Mouse (Mus musculus): ENCODE results near the gene Rps6ka4.

The Rps6ka4 gene

DNA sequence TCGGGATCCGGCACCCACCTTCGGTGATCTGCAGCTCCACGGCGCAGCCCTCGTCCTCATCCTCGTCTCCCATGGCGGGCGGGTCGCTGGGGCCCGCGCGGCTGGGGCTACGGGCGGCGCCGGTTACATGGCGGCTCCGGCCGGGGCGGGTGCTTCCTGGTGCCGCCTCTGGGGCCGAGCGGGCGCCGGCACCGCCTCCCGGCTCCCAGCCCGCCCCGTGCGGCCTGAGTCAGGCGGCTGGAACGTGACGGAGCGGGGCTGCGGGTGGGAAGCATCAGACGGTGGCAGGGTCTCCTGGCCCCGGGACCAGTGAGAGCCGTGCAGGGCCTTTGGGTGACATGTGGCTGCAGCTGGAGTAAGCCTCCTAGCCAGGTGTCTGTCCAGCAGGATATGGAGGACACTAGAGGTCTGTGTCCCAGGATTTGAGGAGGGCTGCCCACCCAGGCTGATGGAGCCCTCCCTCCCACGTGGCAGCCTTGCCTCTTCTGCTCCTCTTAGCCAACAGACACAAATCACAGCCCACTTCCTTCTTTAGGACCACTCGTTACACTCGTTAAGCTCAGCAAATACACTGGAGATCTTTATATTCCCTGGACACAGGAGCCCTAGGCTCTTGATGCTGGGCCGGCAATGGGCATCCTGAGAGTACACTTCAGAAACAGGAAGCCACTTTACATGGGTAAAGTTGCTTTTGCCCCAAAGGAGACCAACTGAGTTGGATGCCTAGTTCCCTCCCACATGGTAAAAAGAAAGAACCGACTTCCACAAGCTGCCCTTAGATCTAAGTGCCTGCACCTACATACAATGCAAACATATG is at the start of gene Rps6ka4:
TSS of gene Rps6ka4 (minus strand) at position 162 of the 817 bp plus-strand sequence.
- DNase-seq = peak; percentile 76 to 82

DNA sequence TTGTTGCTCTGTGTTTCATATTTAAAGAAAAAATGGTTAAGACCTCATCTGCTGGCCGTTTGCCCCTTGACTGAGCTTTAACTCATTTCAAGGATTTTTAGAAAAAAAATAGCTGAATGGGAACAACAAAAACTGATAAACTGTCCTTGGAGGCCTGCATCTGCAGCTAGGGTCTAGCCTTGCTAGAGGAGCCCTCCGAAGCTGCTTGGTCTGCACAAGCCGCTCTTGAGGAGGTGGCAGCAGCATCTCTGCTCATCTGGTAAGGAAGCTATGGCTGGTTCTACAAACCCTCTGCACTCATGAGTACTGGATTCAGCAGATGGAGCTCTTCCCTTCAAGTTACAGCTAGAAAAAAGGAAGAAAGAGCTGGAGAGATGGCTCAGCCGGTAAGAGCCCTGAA is 37.5 kb upstream of the Rps6ka4 start:
- DNase-seq = no peak

DNA sequence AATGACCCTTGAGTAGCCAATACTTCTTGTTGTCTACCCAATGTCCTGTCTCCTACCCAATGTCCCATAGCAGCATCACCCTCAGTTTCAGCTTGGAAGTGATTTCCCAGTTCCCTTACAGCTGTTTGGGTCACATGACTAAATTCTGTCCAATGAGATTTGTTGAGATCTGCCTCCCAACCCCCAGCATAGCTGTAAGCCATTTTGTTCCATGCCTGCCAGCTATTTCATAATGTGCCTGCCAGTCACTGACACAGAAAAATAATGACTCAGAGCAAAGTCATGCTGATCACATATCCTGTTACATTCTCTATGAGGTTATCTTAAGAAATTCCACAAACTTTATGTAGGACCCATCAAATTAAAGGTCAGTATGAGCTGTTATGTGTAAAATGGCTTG is 36.4 kb upstream of the Rps6ka4 start:
- DNase-seq = no peak

DNA sequence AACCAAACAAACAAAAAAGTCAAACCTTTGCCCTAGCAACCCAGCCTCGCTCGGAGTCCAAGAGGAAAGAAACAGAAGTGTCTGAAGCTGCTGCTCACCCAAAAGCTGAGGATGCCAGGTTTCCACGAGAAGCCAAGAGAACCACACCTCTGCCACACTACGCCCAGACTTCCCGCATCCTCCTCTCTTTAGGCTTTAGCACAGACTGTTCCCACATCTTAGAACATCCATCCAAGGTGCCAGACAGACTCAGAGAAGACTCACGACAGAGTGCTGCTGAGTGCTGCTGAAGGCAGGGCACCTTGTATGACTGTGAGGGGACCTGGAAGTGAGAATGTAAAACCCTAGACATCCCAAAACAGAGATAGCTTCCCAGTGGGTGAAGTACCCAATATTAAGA is 35.4 kb upstream of the Rps6ka4 start:
- no peak for DNase-seq

DNA sequence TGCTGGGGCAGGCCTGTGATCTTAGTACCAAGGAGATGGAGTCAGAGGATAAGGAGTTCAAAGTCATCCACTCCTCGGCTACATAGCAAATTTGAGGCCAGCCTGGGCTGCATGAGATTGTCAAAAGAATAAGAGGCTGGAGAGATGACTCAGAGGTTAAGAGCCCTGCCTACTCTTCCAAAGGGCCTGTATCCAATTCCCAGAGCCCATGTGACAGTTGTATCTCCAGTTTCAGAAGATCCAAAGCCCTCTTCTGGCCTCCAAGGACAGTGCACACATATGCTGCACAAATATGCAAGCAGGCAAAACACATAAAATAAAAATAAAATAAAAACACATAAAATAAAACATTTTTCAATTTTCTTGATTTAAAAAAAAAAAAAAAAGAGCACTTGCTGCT is 33.8 kb upstream of the Rps6ka4 start:
- no peak for DNase-seq

DNA sequence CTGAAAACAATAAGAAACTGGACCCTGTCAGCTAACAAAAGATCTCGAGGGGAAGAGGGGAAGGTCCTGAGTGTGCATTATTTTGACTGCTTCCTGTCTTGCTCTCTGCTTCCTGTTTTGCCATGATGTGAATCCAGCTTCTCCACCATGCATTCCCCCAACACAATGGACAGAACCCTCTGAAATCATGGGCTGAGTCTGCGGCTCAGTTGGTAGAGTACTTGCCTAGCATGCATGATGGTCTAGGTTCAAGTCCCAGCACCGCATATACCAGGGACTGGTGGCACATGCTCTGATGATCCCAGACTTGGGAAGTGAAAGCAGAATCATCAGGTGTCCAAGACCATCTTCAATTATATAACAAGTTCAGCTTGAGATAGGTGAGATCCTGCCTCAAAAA is 32.3 kb upstream of the Rps6ka4 start:
- DNase-seq = no peak

DNA sequence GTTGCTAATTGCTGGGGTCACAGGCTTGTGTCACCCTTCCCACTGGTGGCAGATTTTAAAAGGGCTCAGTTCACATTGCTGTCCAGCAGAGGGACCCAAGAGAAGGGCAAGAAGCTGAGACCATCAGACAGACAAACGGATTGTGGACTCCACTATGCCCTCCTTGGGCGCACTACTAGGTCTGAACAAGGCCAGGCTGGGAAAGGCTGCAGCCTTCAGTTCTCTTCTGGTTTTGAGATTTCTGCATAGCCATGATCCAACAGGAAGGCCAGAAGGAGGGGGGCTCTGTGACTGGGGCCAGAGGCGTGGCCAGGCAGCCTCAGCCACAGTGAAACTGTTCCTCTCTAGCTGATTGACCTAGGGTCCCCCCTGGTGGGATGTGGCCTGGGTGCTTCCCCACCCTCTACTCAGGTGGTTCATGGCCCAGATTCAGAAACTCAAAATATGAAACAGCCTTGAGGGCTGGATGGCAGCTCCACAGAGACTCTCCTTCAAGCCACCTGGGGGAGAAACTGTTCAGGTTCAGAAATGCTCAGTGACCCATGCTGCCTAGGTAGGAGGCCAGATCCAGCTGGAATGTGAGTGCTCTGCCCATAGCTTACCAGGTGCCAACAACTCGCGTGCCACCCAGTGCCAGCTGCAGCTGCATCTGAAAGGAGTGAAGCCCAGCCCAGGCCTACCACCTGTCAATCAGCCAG is 31.3 kb upstream of the Rps6ka4 start:
- no peak for DNase-seq

DNA sequence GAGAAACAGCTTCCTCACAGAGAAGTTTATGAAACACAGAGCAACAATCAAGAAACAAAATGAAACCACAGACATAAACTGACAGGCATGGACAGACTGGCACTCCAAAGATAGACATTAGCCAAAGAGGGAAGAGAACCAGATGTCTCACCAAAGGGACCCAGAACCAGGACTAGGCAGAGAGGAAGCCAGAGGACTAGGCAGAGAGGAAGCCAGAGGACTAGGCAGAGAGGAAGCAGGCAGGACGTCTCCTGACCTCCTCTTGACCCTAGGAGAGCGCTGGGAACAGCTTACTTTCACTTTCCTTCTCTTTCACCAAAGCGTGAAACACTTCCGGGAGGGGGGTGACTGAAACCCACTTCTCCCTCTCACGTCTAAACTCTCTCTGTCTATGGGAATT is 28.9 kb upstream of the Rps6ka4 start:
- no peak for DNase-seq

DNA sequence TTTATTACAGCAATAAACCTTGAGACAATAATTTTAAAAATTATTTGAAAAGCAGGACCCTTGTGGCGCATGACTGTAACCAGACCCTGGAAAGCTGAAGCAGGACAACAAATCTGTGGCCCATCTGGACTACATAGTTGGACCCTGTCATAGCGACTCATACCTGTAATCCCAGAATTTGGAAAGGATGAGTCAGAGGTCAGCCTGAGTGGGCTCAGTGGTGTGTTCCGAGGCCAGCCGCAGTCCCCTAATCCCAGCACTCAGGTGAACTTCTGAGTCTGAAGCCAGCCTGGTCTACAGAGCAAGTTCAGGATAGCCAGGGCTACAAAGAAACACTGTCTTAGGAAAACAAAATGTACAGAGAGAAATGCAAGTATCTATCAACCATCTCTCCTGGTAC is 21.0 kb upstream of the Rps6ka4 start:
- no peak for DNase-seq

DNA sequence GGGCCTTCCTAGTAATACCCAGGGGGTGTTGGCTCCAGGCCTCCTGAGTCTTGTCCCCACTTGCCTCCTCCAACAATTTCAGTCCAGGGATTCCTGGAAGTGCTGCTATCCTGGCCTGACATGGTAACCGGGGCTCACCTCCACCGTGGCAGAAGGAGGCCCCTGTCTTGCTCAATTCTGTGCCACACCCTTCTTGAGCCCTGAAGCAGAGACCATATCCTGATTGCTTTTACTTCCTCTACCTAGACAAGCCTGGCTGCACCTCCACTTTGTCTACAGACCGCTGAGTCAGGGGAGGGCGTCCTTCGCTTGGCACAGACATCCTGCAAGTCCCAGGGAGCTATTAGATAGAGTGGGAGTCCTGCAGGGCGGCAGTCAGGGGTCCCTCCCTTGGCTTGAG is 20.3 kb upstream of the Rps6ka4 start:
- no peak for DNase-seq

DNA sequence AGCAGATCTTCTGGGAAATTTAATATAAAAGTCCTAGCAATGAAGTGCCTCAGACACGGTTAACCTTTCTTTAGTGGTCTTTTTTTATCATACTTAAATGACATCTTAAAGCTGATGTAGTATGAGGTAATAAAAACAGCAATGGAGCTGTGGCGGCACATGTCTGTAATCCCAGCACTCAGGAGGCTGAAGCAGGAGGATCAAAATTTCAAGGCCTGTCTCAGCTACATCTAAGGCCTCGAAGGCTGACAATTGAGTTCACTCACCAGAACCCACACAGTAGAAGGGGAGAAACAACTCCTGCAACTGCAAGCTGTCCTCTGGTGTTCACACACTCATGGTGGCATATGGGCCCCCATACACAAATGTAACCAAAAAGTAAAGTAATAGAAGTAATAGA is 19.5 kb upstream of the Rps6ka4 start:
- DNase-seq = no peak

DNA sequence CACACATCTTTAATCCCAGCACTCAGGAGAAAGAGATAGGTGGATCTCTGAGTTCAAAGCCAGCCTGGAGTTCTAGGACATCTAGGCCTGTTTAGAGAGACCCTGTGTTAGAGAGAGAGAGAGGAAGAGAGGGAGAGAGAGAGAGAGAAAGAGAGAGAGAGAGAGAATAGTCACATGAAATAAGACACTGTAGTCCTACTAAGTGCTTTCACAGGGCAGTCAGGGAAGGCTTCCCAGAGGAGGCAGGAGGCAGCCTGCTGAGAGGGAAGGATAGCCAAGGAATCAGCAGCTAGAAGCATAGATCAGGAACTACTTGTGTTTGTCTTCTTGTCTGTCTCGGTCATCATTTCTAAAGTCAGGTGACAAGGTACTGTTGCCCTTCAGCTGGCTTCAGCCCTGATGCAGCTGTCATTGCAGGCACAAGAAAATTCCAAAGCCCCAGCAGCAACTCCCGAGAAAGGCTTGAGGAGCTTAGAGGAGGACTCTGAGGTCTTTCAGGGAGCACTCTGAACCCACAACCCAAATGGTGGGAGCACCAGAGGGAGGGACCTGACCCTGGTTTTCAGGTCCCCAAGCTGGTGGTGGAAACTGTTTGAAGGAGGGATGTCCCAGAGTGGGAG is 18.7 kb upstream of the Rps6ka4 start:
- no peak for DNase-seq

DNA sequence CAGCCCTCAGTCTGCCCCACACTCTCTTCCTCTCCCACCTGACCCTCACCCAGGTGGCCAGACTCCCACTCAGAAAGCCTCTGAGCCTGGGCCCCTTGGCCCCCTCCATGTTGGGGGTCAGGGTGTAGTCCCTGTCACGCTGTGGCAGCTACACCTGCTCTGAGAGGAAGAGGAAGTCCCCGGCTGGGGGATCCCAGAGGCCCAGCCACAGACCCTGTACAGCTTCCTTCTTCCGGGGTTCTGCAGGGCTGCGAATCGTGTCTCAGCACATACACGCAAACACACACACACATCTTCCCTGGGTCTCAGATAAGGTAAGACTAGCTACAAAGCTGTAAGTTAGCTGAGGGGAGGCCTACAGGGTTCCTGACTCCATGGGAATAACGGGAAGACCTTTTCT is 17.6 kb upstream of the Rps6ka4 start, which contains the start of gene Ccdc88b:
TSS of gene Ccdc88b (minus strand) at position 181 of the 400 bp plus-strand sequence.
- no peak for DNase-seq

DNA sequence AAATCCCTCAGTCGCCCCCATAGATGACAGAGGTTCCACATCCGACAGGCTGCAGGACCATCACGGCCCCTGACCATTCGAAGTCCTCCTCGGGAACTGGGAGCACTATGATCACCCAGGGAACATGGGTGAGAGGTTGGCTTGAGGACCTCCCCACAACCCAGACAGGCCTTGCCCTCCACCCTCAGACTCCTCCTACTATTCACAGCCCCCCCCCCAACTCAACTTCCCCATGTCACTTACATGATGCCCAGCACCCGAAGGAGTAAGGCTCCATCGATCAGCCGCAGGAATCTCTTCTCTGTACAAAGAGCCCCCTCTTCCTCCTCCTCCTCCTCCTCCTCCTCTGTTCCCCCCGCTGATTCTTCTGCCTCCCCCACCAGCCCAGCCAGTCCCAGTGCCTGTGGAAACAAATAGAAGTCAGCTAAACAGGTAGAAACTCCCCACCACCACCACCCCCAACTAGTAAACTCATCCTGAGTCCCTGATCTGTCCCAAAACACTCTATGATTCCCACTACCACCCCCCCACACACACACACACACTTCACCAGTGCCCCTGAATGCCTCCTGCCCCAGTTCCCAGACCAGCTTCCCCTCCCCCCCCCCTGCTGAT is 17.1 kb upstream of the Rps6ka4 start:
- DNase-seq = no peak

DNA sequence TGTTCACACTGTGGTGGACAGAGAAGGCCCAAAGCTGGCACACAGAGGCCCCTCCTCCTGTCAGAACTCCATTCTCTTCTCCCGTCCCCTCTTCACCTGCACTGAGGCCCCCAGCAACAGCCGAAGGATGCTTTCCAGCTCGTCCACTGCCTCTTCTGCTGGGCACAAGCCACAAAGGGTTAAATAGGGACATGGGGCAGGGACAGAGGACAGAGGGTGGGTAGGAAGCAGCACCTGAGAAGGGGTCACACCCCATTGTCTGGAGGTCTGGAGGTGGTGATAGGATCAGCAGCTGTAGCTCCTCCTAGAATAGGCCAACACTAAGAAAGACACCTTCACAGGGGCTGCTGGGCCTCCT is 16.5 kb upstream of the Rps6ka4 start:
- no peak for DNase-seq

DNA sequence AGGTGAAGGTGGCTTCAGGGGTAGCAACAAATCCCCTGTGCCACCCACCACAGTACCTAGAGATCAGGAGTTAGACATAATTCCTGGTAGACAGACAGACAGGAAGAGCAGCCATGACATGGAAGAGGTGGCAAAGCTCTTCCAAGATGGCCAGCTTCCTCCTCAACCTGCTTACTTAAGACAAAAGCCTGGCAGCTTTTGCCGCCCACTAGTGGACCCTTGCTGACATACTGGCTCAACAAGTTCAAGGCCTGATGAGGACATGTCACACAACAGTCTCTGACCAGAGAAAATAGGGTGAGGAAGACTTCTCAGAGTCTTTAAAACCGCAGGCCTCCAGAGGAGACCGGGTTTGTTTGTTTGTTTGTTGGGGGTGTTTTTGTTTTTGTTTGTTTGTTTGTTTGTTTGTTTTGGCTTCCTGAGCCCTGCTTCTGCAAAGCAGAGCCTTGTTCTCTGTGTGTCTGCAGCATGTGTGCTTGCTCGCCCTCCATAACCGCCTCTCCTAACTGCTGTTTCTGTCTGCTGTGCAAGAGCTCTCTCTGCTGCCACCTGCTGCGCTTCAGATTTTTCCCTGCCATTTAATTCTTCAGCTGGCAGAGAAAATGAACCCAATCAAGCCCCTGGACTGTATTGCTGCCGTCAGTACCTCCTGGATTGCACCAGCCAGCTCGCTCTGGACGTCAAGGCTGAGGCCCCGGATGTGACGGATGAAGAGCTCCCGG is 16.0 kb upstream of the Rps6ka4 start:
- DNase-seq = no peak

DNA sequence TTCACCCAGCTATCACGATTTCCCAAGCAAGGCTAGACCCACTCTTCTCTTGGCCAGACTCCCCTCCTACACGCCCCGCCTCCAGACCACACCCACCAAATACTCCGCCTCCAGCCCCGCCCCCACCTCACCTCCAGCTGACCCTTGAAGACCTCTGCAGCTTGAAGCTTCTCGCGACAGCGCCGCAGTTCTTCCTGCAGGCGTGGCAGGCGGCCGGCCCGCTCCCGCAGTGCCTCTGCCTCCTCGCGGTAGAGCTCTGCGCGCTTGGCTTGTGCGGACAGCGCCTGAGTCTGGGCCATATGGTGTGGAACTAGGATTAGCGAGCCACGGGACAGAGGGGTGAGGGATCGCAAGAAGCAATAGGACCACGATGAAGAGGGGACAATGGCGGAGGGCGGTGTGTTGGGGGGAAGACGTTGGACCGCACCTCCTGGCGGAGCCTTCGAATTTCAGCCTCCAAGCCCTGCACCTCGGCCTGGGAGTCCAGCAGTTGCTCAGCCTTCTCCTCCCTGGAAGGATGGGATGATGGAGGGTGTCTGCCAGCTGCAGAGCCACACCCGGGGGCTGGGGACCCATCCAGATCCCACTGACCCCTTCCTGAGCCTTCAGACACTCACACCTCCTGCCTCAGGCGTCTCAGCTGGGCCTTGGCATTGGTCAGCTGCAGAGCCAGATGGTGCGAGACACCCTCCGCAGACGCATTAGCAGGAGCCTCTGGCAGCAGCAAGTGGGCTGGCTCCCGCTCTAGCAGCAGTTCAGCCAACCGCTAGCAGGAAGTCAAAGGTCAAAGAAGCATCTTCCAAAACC is 15.0 kb upstream of the Rps6ka4 start:
- peak; percentile 69 to 80 for DNase-seq

DNA sequence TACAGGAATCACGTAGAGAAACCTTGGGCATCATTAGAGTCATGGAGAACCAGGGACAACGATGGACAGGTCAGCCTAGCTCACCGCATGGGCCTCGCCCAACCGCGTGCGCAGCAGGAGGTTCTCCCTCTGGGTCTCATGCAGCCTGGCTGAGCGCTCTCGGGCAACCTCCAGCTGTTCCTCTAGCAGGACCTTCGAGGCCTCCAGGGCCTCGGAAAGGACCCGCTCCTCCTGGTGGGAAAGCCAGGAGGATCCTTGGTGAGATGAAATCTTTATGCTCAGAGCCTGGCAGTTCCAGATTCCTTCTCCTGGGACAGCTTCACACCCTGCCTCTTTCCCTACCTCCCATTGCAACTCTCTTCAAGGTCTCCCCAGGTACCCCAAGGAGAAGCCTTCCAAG is 14.2 kb upstream of the Rps6ka4 start:
- DNase-seq = peak in 1 of 2 experiments; percentile 5

DNA sequence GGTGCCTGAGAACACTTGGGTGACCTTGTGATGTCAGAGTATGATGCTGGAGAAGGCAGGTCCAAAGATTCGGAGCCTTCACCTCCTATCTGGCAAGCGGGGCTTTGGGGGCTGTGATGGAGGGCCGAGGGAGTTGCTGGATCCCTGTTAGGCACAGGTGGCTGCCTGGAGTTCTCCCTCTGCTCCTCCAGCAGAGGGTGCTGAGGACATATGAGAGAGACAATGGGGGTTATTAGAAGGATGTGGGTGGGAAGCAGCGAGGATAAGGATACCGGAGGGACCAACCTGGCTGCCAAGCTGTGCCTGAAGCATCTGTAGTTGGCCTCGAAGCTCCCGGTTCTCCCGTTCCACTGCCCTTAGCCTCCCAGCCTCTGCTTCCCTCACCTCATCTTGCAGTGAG is 13.5 kb upstream of the Rps6ka4 start:
- DNase-seq = no peak

DNA sequence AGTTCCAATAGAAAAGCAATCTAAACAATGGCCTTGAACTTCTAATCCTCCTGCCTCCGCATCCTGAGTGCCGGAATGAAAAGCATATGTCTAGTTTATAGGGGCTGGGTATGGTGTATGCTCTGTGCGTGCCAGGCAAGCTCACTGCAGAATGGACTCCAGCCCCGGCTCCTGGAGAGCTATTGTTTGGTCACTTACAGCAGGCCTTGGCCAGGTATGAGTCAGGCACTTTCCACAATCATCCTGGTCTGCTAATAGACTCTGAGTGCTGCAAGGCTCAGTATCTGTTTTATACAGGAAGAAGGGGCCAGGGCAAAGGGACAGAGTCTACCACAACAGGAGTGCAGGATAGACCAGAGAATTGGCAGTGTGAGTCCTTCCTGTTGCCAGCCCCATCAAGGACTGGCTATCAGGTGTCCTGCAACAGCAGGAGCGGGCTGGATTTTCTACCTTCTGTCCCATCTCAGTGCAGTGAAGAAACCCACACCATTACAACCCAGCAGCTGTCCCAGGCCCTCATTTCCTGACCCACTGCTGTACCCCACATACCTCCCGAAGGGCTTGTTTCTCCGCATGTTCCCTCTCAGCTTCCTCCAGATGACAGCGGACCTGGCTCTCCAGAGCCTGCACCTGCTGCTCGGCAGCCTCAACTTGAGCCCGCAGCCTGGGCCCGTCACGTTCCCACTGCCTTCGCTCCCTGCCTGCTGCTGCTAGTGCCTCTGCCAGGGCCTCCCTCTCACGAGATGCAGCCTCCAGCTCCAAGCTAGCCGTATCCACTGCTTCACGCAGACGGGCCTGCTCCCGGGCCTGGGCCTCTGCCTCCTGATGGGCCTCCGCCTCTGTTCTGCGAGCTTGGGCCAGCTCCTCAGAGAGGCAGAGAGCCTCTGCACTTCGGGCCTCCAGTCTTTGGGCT is 12.2 kb upstream of the Rps6ka4 start:
- DNase-seq = no peak

DNA sequence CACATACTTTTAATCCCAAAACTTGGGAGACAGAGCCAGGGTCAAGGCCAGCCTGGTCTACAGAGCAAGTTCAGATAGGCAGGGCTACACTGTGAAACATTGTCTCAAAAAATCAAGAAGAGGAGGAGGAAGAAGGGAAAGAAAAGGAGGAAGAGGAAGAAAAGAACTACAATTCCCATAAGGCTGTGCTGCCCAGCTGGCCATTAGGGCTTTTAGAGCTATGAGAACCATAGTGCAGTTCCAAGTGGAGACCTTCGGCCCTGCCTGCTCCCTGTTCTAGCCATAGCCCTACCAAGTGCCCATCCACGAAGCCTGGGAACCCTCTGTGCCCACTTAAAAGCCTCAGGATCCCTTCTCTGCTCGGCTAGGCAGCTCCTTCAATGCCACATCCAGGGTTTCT is 11.1 kb upstream of the Rps6ka4 start:
- DNase-seq = no peak

Measured in cerebellum, postnatal 25 days (tissue).